Mouse (Mus musculus) G1E (cell line): ENCODE results near the gene Zfpm1.

Experiments
- CTCF ChIP-seq: IDR thresholded peaks from 2 replicates; pipeline ENCODE4 v1.5.1; 2012; ENCODE audit warnings: low read depth, low read length, inconsistent platforms, mixed read lengths
- TAL1 ChIP-seq: conservative IDR thresholded peaks from 2 replicates; pipeline ENCODE4 v1.6.1; 2012; ENCODE audit warnings: low read depth, low read length, inconsistent platforms, mixed read lengths

DNA sequence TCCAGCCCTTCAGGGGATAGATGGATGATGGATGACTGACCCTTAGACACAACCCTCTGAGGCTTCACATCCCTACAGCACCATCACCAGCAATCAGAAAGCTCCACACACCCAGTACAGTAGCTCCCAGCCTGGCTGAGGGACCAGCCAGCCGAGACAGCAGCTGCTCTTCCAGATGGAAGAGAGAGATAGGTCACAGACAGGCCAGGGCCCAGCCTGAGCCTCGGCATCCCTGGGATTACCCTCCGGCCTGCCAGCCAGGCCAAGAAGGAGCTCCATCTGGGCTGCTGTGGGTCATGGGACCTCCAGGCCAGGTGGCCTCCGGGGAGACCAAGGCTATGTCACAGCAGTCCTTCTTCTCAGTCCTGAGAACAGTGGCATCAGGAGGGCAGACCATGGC is 38.6 kb upstream of the Zfpm1 start:
- TF ChIP-seq CTCF (no peak), TAL1 (no peak)
